Mouse (Mus musculus) left cerebral cortex, adult 9 months (tissue): ENCODE data around the gene Hcn2.
A peak's percentile ranks its signal among the peaks of the same experiment; 100 is the strongest.
"Not testable (repeated sequence)": the region's sequence is repeated elsewhere in the genome, so short reads cannot be mapped to it uniquely, and the experiment has no call there.

Source experiments
- DNase-seq, 2 experiments: peaks; one replicate each; pipeline ENCODE4 v3.0.0; 2022; ENCODE audit warnings: low spot score in 2 of 2

The Hcn2 gene

GRCm38 (mm10) chr10:79687513-79687912, 28.9 kb upstream of the Hcn2 start:
- DNase-seq, result no peak

GRCm38 (mm10) chr10:79688720-79689119, 27.7 kb upstream of the Hcn2 start, which contains the start of gene Gzmm:
TSS of gene Gzmm (plus strand) at chr10:79689020.
- DNase-seq, result no peak

- DNase-seq, result no peak
These were observed 27.3 kb upstream of the Hcn2 start for GRCm38 (mm10) chr10:79689178-79689577.

GRCm38 (mm10) chr10:79691986-79692548, 24.4 kb upstream of the Hcn2 start:
- no peak for DNase-seq

- DNase-seq, result no peak
These were observed 22.7 kb upstream of the Hcn2 start for GRCm38 (mm10) chr10:79693580-79694378.

- DNase-seq, result no peak
These were observed 22.1 kb upstream of the Hcn2 start for GRCm38 (mm10) chr10:79694379-79694655.

GRCm38 (mm10) chr10:79695231-79696128, 21.0 kb upstream of the Hcn2 start:
- no peak for DNase-seq

GRCm38 (mm10) chr10:79696129-79696651, 20.2 kb upstream of the Hcn2 start:
- no peak for DNase-seq

GRCm38 (mm10) chr10:79697916-79698315, 18.5 kb upstream of the Hcn2 start:
- DNase-seq, result no peak

GRCm38 (mm10) chr10:79698459-79698858, 18.0 kb upstream of the Hcn2 start:
- DNase-seq, result no peak

GRCm38 (mm10) chr10:79700676-79701075, 15.8 kb upstream of the Hcn2 start:
- no peak for DNase-seq

GRCm38 (mm10) chr10:79701443-79702129, 14.8 kb upstream of the Hcn2 start:
- no peak for DNase-seq

GRCm38 (mm10) chr10:79702970-79703369, 13.5 kb upstream of the Hcn2 start:
- DNase-seq, result not testable (repeated sequence)

GRCm38 (mm10) chr10:79703541-79703940, 12.9 kb upstream of the Hcn2 start:
- no peak for DNase-seq

GRCm38 (mm10) chr10:79704065-79704969, 12.1 kb upstream of the Hcn2 start, which contains the start of gene Bsg:
TSS of gene Bsg (plus strand) at chr10:79704491.
- DNase-seq, result peak; percentile 98 to 99

- DNase-seq, result no peak
These were observed 11.5 kb upstream of the Hcn2 start for GRCm38 (mm10) chr10:79704970-79705360.

GRCm38 (mm10) chr10:79705951-79706350, 10.5 kb upstream of the Hcn2 start:
- DNase-seq, result no peak

- no peak for DNase-seq
These were observed 9.9 kb upstream of the Hcn2 start for GRCm38 (mm10) chr10:79706406-79707094.

- no peak for DNase-seq
These were observed 9.3 kb upstream of the Hcn2 start for GRCm38 (mm10) chr10:79707162-79707561.

GRCm38 (mm10) chr10:79707759-79708158, 8.7 kb upstream of the Hcn2 start:
- no peak for DNase-seq
